8 mouse cellular contexts compared by ENCODE assay signal in genomic region chr13:98264111-98264510, GRCm38 (mm10). TPM values are rescaled to one million over a fixed set of nuclear protein-coding genes. Genes with fewer than 3 reads are reported as not detected.
A peak's percentile ranks its signal among the peaks of the same experiment; 100 is the strongest.
DNase-seq lines count a peak whose midpoint lies in the region; ATAC-seq lines count a peak whose summit lies in the region.

No protein-coding gene starts in this region.

- no peak for DNase-seq in lung, postnatal 14 days
- DNase-seq in limb, embryonic 11.5 days (ENCODE audit: low spot score) = no peak
- DNase-seq in cerebellum, adult 11-12 months = no peak
- no peak for DNase-seq in layer of hippocampus, adult 9-10 months (ENCODE audit: low spot score)

- peak overlapping the region; percentile 79 for H3K4me2 ChIP-seq in lung, embryonic 15.5 days
- H3K4me2 ChIP-seq in embryonic facial prominence, embryonic 12.5 days (replicated peaks) = peak overlapping the region; percentile 91
- peak overlapping the region; percentile 86 for H3K4me2 ChIP-seq in limb, embryonic 11.5 days (ENCODE audit: low read depth, severe bottlenecking)
- H3K4me2 ChIP-seq in stomach, embryonic 14.5 days (replicated peaks; ENCODE audit: low read depth, low read length) = peak overlapping the region; percentile 78

- ATAC-seq in lung, embryonic 15.5 days (ENCODE audit: borderline replicate concordance, extremely low read depth, low FRiP score, low TSS enrichment) = no peak
- ATAC-seq in embryonic facial prominence, embryonic 12.5 days (ENCODE audit: insufficient number of reproducible peaks, insufficient read depth, low FRiP score, low TSS enrichment) = no peak
- ATAC-seq in limb, embryonic 11.5 days (ENCODE audit: insufficient number of reproducible peaks, low FRiP score, low TSS enrichment, low read depth) = no peak
- ATAC-seq in stomach, embryonic 14.5 days (ENCODE audit: insufficient number of reproducible peaks, insufficient read depth, low FRiP score, low read depth) = no peak
- no peak for ATAC-seq in CD4-positive, CD25-positive, alpha-beta regulatory T cell, adult 4 months

- no peaks in the 10 kb centered on the region for H3K27me3 ChIP-seq in lung, embryonic 15.5 days
- H3K27me3 ChIP-seq in embryonic facial prominence, embryonic 12.5 days = no peaks in the 10 kb centered on the region
- H3K27me3 ChIP-seq in limb, embryonic 11.5 days (ENCODE audit: control insufficient read depth, insufficient read depth, low read length) = no peaks in the 10 kb centered on the region
- H3K27me3 ChIP-seq in stomach, embryonic 14.5 days (ENCODE audit: control insufficient read depth, insufficient read depth, low read length) = no peaks in the 10 kb centered on the region

- H3K4me3 ChIP-seq in lung, embryonic 15.5 days = peak overlapping the region; percentile 66
- peak overlapping the region; percentile 73 for H3K4me3 ChIP-seq in embryonic facial prominence, embryonic 12.5 days
- H3K4me3 ChIP-seq in limb, embryonic 11.5 days (ENCODE audit: low read depth, low read length) = peak overlapping the region; percentile 86; the same call in 1 of the 2 replicates
- peak overlapping the region; percentile 93 for H3K4me3 ChIP-seq in stomach, embryonic 14.5 days (ENCODE audit: low read depth, low read length)

- 27% methylated on average over 5 of the region's 5 CpGs for WGBS in lung, embryonic 15.5 days
- WGBS in embryonic facial prominence, embryonic 12.5 days = 29% methylated on average over 5 of the region's 5 CpGs
- WGBS in limb, embryonic 11.5 days = 45% methylated on average over 5 of the region's 5 CpGs
- WGBS in stomach, embryonic 14.5 days = 26% methylated on average over 5 of the region's 5 CpGs

- no peak overlapping the region for H3K27ac ChIP-seq in lung, embryonic 15.5 days
- no peak overlapping the region for H3K27ac ChIP-seq in embryonic facial prominence, embryonic 12.5 days
- H3K27ac ChIP-seq in limb, embryonic 11.5 days (replicated peaks; ENCODE audit: low read depth, low read length) = no peak overlapping the region
- no peak overlapping the region for H3K27ac ChIP-seq in stomach, embryonic 14.5 days (ENCODE audit: low read length)

- no peaks in the 10 kb centered on the region for H3K9me3 ChIP-seq in lung, embryonic 15.5 days
- no peaks in the 10 kb centered on the region for H3K9me3 ChIP-seq in embryonic facial prominence, embryonic 12.5 days
- no peaks in the 10 kb centered on the region for H3K9me3 ChIP-seq in limb, embryonic 11.5 days (ENCODE audit: control insufficient read depth, low read length)
- H3K9me3 ChIP-seq in stomach, embryonic 14.5 days (ENCODE audit: control insufficient read depth, low read depth, low read length) = no peaks in the 10 kb centered on the region

- H3K9ac ChIP-seq in lung, embryonic 15.5 days = peak overlapping the region; percentile 80
- peak overlapping the region; percentile 32; the same call in 1 of the 2 replicates for H3K9ac ChIP-seq in embryonic facial prominence, embryonic 12.5 days
- 0 out of 2 replicates have a peak overlapping the region, but pooled peaks have one; percentile 2 for H3K9ac ChIP-seq in limb, embryonic 11.5 days (ENCODE audit: low read length)
- peak overlapping the region; percentile 87; the same call in 1 of the 2 replicates for H3K9ac ChIP-seq in stomach, embryonic 14.5 days (replicated peaks; ENCODE audit: low read depth, low read length)

- peaks cover 16% of the 10 kb centered on the region for H3K4me1 ChIP-seq in lung, embryonic 15.5 days
- H3K4me1 ChIP-seq in embryonic facial prominence, embryonic 12.5 days = peaks cover 18% of the 10 kb centered on the region
- peaks cover 9% of the 10 kb centered on the region; the same call in 1 of the 2 replicates for H3K4me1 ChIP-seq in limb, embryonic 11.5 days (ENCODE audit: control insufficient read depth, insufficient read depth, low read length)
- peaks cover 13% of the 10 kb centered on the region for H3K4me1 ChIP-seq in stomach, embryonic 14.5 days (ENCODE audit: control insufficient read depth, insufficient read depth, low read length)

- peaks cover 20% of the 10 kb centered on the region; the same call in 1 of the 2 replicates for H3K36me3 ChIP-seq in lung, embryonic 15.5 days
- H3K36me3 ChIP-seq in embryonic facial prominence, embryonic 12.5 days = peaks cover 12% of the 10 kb centered on the region; the same call in 1 of the 2 replicates
- H3K36me3 ChIP-seq in limb, embryonic 11.5 days (ENCODE audit: control insufficient read depth, insufficient read depth, low read length) = no peaks in the 10 kb centered on the region
- peaks cover 20% of the 10 kb centered on the region; the same call in 1 of the 2 replicates for H3K36me3 ChIP-seq in stomach, embryonic 14.5 days (ENCODE audit: control insufficient read depth, insufficient read depth, low read length)

RNA-seq across cellular contexts. Expression of gene Ankra2, which starts 1.2 kb away (rescaled TPM):
- polyA plus RNA-seq in lung, embryonic 15.5 days (2015; fragmentation: Nextera tagmentation; extraction: Ambion mirVana) = 18.0 and 18.8 TPM in 2 replicates
- polyA plus RNA-seq in embryonic facial prominence, embryonic 12.5 days (2016; fragmentation: Nextera tagmentation; extraction: Ambion mirVana) = 24.7 and 25.8 TPM in 2 replicates
- 17.3 and 18.4 TPM in 2 replicates for polyA plus RNA-seq in limb, embryonic 11.5 days (2014; fragmentation: Nextera tagmentation; extraction: Ambion mirVana)
- 33.2 and 33.9 TPM in 2 replicates for polyA plus RNA-seq in stomach, embryonic 14.5 days (2014; fragmentation: Nextera tagmentation; extraction: Ambion mirVana)
- polyA plus RNA-seq in CD4-positive, CD25-positive, alpha-beta regulatory T cell, adult 4 months (2017; shearing (Covaris generic)) = 10 to 100 TPM; 21.3 to 24.5 TPM

RNA-seq across cellular contexts. Expression of gene Utp15, which starts 1.3 kb away (rescaled TPM):
- 32.6 and 33.0 TPM in 2 replicates for polyA plus RNA-seq in lung, embryonic 15.5 days (2015; fragmentation: Nextera tagmentation; extraction: Ambion mirVana)
- polyA plus RNA-seq in embryonic facial prominence, embryonic 12.5 days (2016; fragmentation: Nextera tagmentation; extraction: Ambion mirVana) = 42.2 and 43.2 TPM in 2 replicates
- 45.4 and 49.7 TPM in 2 replicates for polyA plus RNA-seq in limb, embryonic 11.5 days (2014; fragmentation: Nextera tagmentation; extraction: Ambion mirVana)
- 33.9 and 34.0 TPM in 2 replicates for polyA plus RNA-seq in stomach, embryonic 14.5 days (2014; fragmentation: Nextera tagmentation; extraction: Ambion mirVana)
- 10 to 100 TPM; 22.6 to 26.6 TPM for polyA plus RNA-seq in CD4-positive, CD25-positive, alpha-beta regulatory T cell, adult 4 months (2017; shearing (Covaris generic))

RNA-seq across cellular contexts. Expression of gene Gm21976, which starts 15.6 kb away (rescaled TPM):
- not detected in 2 replicates for polyA plus RNA-seq in lung, embryonic 15.5 days (2015; fragmentation: Nextera tagmentation; extraction: Ambion mirVana)
- not detected in 2 replicates for polyA plus RNA-seq in embryonic facial prominence, embryonic 12.5 days (2016; fragmentation: Nextera tagmentation; extraction: Ambion mirVana)
- not detected in 2 replicates for polyA plus RNA-seq in limb, embryonic 11.5 days (2014; fragmentation: Nextera tagmentation; extraction: Ambion mirVana)
- polyA plus RNA-seq in stomach, embryonic 14.5 days (2014; fragmentation: Nextera tagmentation; extraction: Ambion mirVana) = not detected in 2 replicates
- not detected for polyA plus RNA-seq in CD4-positive, CD25-positive, alpha-beta regulatory T cell, adult 4 months (2017; shearing (Covaris generic))

RNA-seq across cellular contexts. Expression of gene Btf3, which starts 52.7 kb away (rescaled TPM):
- 652 and 689 TPM in 2 replicates for polyA plus RNA-seq in lung, embryonic 15.5 days (2015; fragmentation: Nextera tagmentation; extraction: Ambion mirVana)
- 731 and 771 TPM in 2 replicates for polyA plus RNA-seq in embryonic facial prominence, embryonic 12.5 days (2016; fragmentation: Nextera tagmentation; extraction: Ambion mirVana)
- polyA plus RNA-seq in limb, embryonic 11.5 days (2014; fragmentation: Nextera tagmentation; extraction: Ambion mirVana) = 812 and 826 TPM in 2 replicates
- polyA plus RNA-seq in stomach, embryonic 14.5 days (2014; fragmentation: Nextera tagmentation; extraction: Ambion mirVana) = 666 and 685 TPM in 2 replicates
- 100 to 1,000 TPM; 721 to 726 TPM for polyA plus RNA-seq in CD4-positive, CD25-positive, alpha-beta regulatory T cell, adult 4 months (2017; shearing (Covaris generic))

RNA-seq across cellular contexts. Expression of gene Arhgef28, which starts 57.9 kb away (rescaled TPM):
- polyA plus RNA-seq in lung, embryonic 15.5 days (2015; fragmentation: Nextera tagmentation; extraction: Ambion mirVana) = 18.8 and 19.3 TPM in 2 replicates
- 14.7 and 15.1 TPM in 2 replicates for polyA plus RNA-seq in embryonic facial prominence, embryonic 12.5 days (2016; fragmentation: Nextera tagmentation; extraction: Ambion mirVana)
- 16.3 and 17.0 TPM in 2 replicates for polyA plus RNA-seq in limb, embryonic 11.5 days (2014; fragmentation: Nextera tagmentation; extraction: Ambion mirVana)
- 28.4 and 28.9 TPM in 2 replicates for polyA plus RNA-seq in stomach, embryonic 14.5 days (2014; fragmentation: Nextera tagmentation; extraction: Ambion mirVana)
- polyA plus RNA-seq in CD4-positive, CD25-positive, alpha-beta regulatory T cell, adult 4 months (2017; shearing (Covaris generic)) = under 1 TPM in 1 of 2 experiments, not detected in 1; 0.47 TPM

Comparison
In these comparisons a context has a peak if more than half of its experiments do, and no peak if none do; other contexts are left out.
1. H3K9ac ChIP-seq: peak in every context shown above with its lines; median percentile 87 in stomach, embryonic 14.5 days; 80 in lung, embryonic 15.5 days; 32 in embryonic facial prominence, embryonic 12.5 days; 2 in limb, embryonic 11.5 days.